Mouse (Mus musculus) heart, postnatal 36 days (tissue): ENCODE data around the gene Hadhb. TPM values are rescaled to one million over a fixed set of nuclear protein-coding genes. Genes with fewer than 3 reads are reported as not detected.

ENCODE experiments used
- DNase-seq, 2 experiments: peaks; one replicate each; pipeline ENCODE4 v3.0.0; 2021 to 2022
- intact Hi-C: fragments of 180-260 bp; cut with DNase I; formaldehyde crosslinking; loops from one replicate; pipeline ENCODE4 v1.15.1; 2025
- total RNA-seq, 2 experiments: library from RNA; stranded (reverse); gene quantifications; 2 replicates each; pipeline ENCODE4 v1.2.3; 2021

The Hadhb gene
- total RNA-seq, 2 experiments from 2014 or later = 2,118 to 2,205 TPM

DNA sequence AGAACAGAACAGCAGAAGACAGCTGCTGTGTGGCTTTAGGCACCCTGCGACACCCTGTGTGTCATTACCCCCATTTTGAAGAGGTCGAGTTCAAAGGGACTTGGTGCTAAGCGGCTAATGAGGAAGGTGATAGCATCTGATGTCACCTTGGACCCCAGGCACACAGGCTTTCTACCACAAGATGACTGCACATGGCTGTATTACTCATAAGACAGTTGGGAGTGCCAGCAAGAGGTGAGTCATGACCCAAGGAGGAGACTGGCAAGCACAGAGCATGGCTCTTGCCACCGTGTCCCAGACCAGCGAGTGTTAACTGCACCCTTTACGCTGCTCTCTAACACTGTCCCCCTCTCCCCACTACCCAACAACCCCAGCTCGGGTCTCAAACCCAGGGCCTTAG lies 28.3 kb upstream of the Hadhb start:
- DNase-seq = no peak
- intact Hi-C loops = loop anchor here (5.0 kb wide), 1 partner anchor 51 kb away; no protein-coding TSS in a partner anchor

DNA sequence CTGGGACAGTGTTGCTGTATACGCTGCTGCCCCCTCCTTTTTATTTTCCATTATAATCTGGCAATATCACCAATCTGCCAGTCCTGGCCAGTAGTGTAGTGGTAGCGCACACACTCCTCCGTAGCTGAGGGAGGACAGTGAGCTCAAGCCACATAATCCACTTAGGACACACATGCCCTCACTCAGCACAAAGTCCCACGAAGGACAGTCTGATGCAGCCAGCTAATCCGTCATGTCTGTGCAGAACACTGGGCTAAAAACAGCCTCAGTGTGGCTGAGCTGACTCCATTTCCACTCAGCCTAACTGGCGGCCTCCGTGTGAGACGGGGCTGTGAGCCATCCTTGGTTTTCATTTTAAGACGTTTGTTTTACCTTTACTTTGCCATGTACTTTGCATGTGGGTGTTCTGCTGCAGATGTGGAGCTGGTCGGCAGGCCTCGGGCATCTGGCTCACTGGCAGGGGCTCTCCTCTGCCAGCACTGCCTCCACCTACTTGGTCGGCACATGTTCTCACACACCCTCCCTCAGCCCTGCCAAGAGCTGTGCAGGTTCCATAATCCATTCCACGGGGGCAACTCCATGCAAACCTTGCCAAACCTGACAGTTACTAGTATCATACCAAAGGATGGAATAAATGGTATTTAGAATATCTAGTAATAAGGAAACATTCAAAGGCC lies 27.0 kb upstream of the Hadhb start:
- intact Hi-C loops = loop anchor here (5.0 kb wide), 1 partner anchor 49 kb away; no protein-coding TSS in a partner anchor
- DNase-seq = no peak

DNA sequence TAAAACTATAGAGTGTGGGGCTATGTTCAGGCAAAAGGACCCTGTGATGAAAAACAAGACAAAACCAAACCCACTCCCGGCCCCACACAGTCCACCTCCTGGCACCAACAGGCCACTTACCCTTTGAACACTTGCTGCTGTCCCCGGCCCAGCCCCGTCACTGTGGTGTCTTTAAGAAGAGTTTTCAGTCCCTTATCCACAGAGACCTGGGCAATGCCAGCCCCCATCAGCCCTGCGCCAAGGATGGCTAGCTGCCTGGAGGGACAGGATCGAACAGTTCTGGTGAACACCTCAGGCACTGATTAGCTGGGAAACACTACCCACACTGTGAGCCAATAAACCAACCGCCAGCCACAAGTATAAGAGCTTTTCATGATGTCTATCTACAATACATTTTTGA lies 26.4 kb upstream of the Hadhb start:
- no peak for DNase-seq
- intact Hi-C loops = loop anchor here (5.0 kb wide), 1 partner anchor 49 kb away; no protein-coding TSS in a partner anchor

DNA sequence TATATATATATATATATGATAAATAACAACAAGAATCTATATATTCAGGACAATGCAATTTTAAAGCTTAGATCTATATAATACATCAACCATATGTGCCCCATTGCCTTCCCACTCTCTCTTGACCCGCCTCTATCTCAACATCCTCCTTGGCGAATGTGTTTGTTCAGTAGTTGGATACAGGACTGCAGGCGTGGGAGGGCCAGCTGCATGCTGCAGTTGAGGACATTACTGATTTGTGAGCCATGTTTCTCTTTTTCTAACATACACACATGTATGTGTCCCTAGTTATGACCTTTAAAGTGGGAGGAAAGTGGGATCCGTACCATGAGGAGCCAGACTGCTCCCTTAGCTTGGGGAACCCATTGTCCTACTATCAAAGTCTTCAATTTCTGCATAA lies 23.8 kb upstream of the Hadhb start:
- intact Hi-C loops = no loop called here
- no peak for DNase-seq

DNA sequence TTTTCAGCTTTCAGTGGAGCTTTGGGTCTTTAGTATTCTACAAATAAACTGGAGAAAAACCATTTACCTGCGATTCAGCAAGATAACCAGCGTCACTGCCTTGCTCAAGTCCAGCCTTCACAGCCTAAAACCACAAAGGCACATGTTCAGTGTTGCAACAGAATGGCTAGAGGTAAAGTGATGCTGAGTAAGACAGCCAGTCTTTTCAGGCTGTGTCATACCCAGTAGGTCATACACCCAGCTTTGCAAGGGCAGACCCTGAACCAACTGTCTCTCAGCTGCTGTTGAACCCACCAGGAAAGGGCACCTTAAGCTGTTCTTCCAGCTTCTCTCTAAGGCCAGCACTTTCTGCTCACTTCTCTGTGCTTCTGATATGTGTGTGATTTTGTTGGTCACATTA lies 22.9 kb upstream of the Hadhb start:
- intact Hi-C loops = no loop called here
- DNase-seq = no peak

DNA sequence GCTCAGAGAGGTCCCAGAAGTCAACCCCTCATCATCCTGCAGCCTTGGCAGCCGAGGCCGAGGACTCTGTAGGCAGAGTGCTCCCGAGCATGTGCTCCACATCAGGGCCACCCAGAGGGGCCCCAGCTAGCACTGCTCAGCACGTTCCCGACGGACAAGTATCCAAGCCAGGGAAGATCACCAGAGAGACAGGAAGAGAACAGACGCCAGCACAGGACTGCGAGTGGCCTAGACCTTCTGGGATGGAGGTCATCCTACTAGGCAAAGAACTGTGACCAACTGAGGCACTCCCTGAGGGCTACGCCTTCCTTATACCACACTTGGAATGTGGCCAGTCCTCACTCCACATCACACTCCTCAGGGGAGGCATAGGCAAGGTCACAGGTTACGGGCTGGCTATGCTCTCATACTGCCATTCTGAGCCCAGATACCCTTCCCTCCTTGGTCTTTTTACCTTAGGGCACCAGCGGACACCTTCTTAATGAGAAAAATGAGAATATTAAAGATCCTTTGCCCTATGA lies 19.3 kb upstream of the Hadhb start:
- no peak for DNase-seq
- intact Hi-C loops = no loop called here

DNA sequence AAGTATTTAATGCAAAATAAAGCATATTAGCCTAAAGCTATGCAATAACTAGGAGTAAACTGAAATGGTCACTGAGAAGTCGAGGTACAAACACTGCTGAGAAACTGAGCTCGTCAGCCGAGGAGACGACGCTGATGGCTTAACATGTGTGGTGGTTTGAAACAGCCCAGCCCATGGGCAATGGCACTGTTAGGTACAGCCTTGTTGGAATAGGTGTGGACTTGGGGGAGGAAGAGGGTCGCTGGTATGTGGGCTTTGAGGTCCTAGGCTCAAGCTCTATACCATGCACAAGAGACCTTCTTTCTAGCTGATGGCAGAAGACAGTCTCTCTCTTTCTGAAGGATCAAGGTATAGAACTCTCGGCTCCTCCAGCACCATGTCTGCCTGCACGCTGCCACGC lies 17.8 kb upstream of the Hadhb start:
- intact Hi-C loops = no loop called here
- no peak for DNase-seq

DNA sequence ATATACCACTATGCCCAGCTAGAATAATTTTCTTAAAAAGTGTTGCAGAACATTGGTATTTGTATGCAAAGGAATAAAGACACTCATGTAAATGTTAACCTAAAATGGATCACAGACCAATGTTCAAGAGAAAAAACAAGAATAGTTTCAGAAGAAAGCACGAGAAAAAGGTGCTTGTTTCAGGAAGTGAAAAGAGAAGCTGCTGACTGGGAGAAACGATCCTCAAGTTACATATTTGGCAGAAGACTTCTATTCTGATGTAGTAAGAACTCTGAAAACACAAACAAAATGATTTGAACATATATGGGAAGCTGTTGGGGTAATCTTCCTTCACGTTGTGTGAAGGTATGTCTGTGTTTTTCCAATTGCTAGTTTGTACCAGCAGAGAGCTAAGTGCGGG lies 16.9 kb upstream of the Hadhb start:
- no peak for DNase-seq
- intact Hi-C loops = no loop called here

DNA sequence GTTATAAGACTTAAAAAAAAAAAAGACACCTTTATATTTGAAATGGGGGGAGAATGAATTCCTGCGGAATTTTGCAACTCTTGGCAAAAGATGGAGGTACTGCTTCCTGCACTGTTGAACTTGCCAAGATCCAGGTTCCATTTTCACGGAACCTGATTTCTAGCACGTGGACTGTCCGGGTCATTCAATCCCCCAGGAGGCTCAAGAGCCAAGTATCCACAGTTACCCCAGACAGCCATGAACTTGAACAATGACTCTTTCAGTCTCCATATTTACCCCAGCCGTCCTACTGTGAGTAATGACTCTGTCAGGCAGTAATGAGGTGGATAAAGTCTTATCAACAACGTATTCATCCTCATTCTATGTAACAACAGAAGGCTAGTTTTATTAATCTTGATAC lies 8.5 kb upstream of the Hadhb start:
- intact Hi-C loops = no loop called here
- DNase-seq = no peak

DNA sequence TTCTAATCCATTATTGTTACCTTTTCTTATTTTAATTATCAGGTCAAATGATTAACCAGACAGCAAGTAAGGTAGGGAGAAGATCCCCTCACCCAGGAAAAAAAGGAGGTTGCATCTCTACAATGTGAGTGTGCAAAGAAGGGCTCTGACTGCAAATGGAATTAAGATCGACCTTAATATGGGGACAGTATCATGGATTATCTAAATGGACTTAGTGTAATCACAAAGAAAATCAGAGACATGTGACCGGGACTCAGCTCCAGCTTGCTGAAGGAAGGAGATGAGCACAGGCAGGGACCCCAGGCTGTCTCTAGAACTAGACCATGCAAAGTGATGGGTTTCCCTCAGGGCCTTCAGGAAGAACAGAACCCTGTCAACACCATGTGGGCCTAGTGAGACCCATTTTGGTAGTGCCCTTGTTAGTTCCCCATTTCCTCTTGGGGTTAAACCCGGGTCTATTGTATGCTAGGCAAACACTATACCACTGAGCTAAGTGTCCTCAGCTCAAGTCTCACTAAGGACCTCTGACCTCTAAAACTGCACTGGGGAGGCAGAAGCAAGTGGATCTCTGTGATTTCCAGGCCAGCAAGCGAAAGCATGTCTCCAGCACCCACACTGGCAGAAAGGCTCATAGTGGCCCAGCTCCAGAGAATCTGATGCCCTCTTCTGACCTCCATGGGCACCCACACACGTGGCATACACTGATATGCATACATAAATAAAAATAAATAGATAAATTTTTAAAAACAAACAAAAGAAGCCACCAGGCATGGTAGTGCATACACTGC lies 6.7 kb upstream of the Hadhb start:
- intact Hi-C loops = no loop called here
- no peak for DNase-seq

DNA sequence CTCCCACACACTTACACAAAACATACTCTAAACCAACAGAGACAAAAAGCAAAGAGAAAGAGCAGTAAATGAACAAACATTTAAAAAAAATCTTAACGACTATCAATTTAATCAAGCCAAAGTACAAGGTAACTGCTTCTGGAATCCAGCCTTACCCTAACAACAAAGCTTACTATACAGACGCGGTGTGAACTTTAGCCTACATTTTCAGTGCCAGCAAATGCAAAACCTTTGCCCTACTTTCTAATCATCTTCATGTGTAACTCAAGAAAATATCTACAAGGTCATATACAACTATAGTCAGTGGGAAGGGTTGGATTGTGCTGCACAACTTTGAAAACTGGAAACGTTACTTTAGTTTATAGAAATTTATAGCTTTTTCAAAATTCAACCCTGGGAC lies 3.0 kb upstream of the Hadhb start:
- no peak for DNase-seq
- intact Hi-C loops = loop anchor here (5.0 kb wide), 1 partner anchor 80 kb away; the partner anchor contains the start of gene Selenoi

DNA sequence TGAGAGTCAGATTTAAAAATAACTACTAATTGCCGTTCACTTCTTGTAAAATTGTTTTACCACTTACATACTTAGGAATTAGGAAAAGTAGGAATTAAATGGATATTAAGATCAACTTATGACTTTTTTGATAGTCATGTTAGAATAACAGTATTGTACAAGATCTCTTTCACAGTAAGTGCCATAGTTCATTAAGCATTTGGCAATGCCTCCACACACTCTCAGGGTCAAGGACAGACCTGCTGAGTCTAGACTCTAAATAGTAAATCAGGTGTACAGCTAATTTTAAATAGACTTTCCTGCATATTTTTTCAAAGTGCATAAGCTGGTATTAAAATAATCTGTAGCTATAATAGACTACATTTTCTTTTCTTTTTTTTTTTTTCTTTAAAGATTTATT lies 2.6 kb upstream of the Hadhb start:
- intact Hi-C loops = loop anchor here (5.0 kb wide), 1 partner anchor 80 kb away; the partner anchor contains the start of gene Selenoi
- DNase-seq = no peak

DNA sequence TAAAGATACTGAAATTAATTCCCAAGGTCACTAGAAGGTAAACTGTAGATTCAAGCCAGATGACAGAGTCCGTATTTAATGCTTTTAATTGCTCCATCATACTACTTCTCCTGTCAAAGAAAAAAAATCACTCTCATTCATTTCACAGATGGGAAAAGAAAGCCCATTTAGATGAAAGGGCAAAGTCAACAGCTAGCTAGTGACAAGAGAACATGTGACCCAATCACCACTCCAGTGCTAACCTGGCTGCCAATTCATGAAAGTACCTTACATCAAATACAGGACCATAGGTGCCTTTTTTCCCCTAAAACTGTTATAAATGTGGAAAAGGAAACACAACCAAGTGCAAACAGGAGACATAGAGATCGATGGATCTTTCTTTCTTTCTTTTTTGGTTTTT lies 1.8 kb upstream of the Hadhb start:
- no peak for DNase-seq
- intact Hi-C loops = loop anchor here (5.0 kb wide), 1 partner anchor 79 kb away; the partner anchor contains the start of gene Selenoi

DNA sequence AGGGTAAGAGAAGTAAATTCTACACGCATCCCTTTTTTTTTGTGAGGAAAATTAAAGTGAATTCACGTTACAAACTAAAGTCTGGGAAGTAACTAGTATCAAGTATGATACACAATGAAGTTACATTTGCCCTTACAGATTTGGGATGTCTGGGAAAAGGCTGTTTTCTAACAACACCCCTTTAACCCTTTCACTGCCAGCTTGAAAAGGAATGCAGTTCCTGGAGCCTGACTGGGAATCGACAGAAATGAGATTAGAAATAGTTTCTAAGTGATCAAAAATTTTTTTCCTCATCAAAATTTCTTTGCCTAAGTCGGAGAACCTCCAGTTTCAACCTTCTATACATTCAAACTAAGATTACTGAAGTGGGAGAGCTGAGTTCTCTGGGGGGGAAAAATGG lies 1.0 kb upstream of the Hadhb start:
- intact Hi-C loops = loop anchor here (5.0 kb wide), 1 partner anchor 78 kb away; the partner anchor contains the start of gene Selenoi

DNA sequence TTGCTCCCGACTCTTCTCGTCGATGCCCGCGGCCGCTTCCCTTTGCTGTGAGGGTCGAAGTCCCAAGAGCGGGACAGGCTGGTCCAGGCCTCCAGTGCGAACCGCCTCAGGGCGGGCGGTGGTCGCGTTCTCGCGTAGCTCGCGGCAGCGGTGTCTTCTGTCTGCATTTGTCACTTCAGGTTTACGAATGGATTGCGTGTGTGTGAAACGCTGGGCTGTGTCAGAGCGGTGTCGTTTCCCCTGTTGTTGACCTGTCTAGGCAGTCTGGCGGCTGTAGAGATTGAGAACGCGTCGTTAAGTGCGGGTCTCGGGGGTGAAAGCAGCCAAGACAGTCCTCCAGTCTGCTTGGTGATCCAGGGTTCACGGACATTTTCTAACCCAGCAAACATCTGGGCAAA lies 346 bp downstream of the Hadhb start:
- no peak for DNase-seq
- intact Hi-C loops = no loop called here

More for the DNA sequence above, 1.0 kb upstream of the Hadhb start:
- DNase-seq = no peak

DNA sequence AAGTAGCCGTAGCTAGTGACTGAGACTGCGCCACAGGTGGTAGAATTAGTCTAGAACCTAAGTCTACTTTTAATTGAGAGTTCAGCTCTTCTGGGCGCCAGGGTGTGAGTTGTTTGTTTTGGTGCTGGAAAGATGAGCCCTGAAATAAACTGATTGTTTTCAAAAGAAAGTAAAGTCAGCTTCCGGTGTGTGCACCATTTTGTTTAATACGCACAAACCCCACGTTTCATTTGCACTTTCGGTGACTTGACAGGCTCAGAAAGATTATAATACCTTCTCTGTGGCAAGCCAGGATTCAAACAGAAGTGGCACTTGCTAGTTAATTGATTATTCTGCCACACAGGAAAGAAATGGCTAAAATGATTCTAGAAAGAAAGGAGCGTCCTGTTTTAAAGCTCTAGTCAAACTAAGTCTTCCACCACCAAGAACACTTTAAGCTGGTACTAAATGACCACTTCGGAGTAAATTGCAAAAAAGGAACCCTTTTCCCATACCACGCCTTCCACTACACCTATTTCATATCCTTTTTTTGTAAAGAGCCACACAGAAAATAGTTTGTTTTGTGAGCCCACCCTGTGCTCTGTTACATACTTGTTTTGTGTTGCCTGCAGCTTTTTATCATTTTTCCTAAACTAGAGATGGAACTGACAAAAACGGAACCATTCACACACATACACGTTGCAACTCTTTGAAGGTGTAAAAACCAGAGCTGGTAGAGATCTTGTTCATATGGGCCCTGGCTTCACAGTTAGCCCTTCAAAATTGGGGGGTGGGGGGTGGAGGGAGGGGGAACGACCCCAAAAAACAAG lies 977 bp downstream of the Hadhb start:
- intact Hi-C loops = no loop called here
- DNase-seq = no peak

DNA sequence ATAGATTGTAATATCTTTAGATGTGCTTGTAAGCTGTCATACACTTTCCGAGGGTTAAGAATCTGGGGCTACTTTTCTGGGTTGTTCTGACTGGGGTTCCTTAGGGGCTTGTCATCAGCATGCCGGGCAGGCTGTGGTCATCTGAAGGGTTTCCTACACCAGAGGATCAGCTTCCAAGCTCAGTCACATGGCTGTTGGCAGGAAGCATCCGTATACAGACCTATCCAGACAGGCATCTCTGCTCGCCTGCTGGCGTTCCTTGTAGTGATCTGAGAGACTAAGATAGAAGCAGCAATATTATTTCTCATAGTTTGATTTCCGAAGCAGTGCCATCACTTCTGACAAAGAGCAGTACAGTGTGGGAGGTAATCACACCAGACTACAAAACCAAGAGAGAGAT lies 4.6 kb downstream of the Hadhb start:
- peak; percentile 29 to 47 for DNase-seq
- intact Hi-C loops = no loop called here

DNA sequence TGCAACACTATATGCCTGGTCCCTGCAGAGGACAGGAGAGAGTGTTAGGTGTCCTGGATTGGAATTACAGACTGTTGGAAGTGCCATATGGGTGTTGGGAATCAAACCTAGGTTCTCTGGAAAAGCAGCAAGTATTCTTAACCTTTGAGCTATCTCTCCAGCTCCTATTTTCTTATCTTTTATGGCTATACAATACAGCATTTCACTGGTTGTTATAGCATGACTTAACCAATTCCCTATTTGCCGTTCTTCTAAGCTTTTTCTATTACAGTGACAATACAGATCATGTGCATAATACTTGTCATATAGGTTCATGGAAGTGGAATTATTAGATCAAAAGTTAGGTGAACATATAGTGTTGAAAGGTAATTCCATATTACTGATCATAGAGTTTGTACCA lies 6.8 kb downstream of the Hadhb start:
- no peak for DNase-seq
- intact Hi-C loops = no loop called here

DNA sequence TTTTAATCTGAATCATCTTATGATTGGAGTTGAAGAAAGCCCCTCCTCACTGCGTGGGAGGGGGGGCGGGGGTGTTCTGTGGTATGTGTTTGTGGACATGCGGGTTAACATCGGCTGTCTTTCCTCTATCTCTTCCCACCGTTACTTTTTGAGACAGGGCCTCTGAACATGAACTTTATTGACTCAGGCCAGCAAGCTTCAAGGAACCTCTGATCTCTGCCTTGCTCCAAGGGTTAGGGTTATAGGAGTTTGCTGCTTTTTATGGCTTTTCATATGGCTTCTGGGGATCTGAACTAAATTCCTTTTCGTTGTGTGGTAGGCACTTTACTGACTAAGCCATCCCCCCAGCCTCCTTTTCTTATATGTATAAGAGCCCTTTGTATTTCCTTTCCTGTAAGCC lies 7.3 kb downstream of the Hadhb start:
- intact Hi-C loops = no loop called here
- DNase-seq = no peak

DNA sequence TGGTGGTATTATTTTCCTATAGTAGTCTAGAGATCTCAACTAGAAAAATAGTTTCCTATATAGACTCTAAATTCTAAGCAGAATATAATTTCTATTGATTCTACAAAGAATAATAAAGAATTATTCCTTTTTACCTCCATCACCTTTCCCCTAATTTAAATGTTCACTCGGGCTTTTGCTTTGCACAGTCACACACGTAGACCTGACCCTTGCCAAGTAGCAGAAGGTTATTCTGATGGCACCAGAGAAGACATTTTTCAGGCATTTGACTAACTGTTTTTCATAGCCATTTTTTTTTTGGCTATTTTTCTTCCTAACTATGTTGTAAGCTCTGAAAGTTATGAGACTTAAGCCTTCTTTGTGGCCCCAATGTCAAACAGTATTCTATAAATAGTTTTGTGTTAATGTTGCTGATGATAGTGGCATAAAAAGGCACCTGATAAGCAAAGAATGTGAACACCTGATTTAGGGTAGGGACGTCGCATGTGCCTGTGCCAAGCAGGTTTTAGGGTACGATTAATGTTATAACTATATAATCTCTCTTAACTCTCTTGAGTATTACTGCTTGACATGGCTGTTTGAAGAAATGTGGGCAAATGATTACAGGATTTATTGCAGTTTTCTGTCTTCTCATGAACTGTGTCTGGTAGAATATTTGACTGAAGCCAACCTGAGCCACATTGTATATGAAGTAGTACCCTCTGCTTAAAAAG lies 10.3 kb downstream of the Hadhb start:
- intact Hi-C loops = no loop called here
- no peak for DNase-seq
